Mouse (Mus musculus) G1E (cell line): Measurements from ENCODE around the gene Lpar2. TPM values are rescaled to one million over a fixed set of nuclear protein-coding genes. Genes with fewer than 3 reads are reported as not detected.

Experiments used
- ATAC-seq: 2 replicates; pipeline ENCODE4 v1.8.0; 2016; ENCODE audit warnings: mild to moderate bottlenecking; ENCODE audit not compliant: insufficient number of reproducible peaks, poor library complexity, low FRiP score, severe bottlenecking; ENCODE audit errors: extremely low read depth
- DNase-seq: peaks from one replicate; pipeline ENCODE4 v3.0.0; 2012; ENCODE audit warnings: low spot score
- H3K27me3 ChIP-seq: 2 replicates; pipeline ENCODE4 v1.6.1; 2012; ENCODE audit warnings: mild to moderate bottlenecking, low read length, inconsistent platforms; ENCODE audit not compliant: insufficient read depth
- H3K36me3 ChIP-seq: replicated peaks from 2 replicates; pipeline ENCODE3; 2012; ENCODE audit warnings: mild to moderate bottlenecking, inconsistent platforms
- H3K4me1 ChIP-seq: 2 replicates; pipeline ENCODE4 v1.6.1; 2012; ENCODE audit warnings: low read depth, low read length, inconsistent platforms, mixed read lengths; ENCODE audit not compliant: insufficient read depth
- H3K4me3 ChIP-seq: 2 replicates; pipeline ENCODE4 v1.5.1; 2012; ENCODE audit warnings: low read depth, mild to moderate bottlenecking, inconsistent platforms, low read length, moderate library complexity, mixed read lengths
- H3K9me3 ChIP-seq: replicated peaks from 2 replicates; pipeline ENCODE4 v1.6.1; 2012; ENCODE audit warnings: inconsistent platforms
- CTCF ChIP-seq: IDR thresholded peaks from 2 replicates; pipeline ENCODE4 v1.5.1; 2012; ENCODE audit warnings: low read depth, low read length, inconsistent platforms, mixed read lengths
- GATA1 ChIP-seq: IDR thresholded peaks from 2 replicates; pipeline ENCODE4 v1.6.1; 2012; ENCODE audit warnings: borderline replicate concordance, low read length, inconsistent platforms, mixed read lengths
- GATA2 ChIP-seq: IDR thresholded peaks from 2 replicates; pipeline ENCODE4 v1.6.1; 2012; ENCODE audit warnings: low read depth, low read length, inconsistent platforms, borderline replicate concordance
- POLR2AphosphoS5 ChIP-seq: IDR thresholded peaks from 2 replicates; pipeline ENCODE4 v1.6.1; 2012; ENCODE audit warnings: low read depth, low read length, inconsistent platforms; ENCODE audit not compliant: insufficient replicate concordance
- TAL1 ChIP-seq: conservative IDR thresholded peaks from 2 replicates; pipeline ENCODE4 v1.6.1; 2012; ENCODE audit warnings: low read depth, low read length, inconsistent platforms, mixed read lengths
- polyA plus RNA-seq: library from polyadenylated mRNA; stranded (reverse); fragments of >175 nt; gene quantifications from 2 replicates; pipeline ENCODE4 v1.2.3, GENCODE M21; 2012
- total RNA-seq, 2 experiments: library from RNA; stranded (forward) in 1 of 2; stranded (reverse) in 1 of 2; fragments of 200-1000 nt in 1 of 2; fragments of >200 nt in 1 of 2; fragmentation: Nextera tagmentation in 1 of 2; gene quantifications; 2 replicates each; pipeline ENCODE4 v1.2.3; 2014 to 2017

The Lpar2 gene
- total and polyA plus RNA-seq, 3 experiments = 0.69 to 4.3 (median 1.8) TPM

- ATAC-seq = no peak
These were observed 48.7 kb downstream of the Lpar2 start for GRCm38 (mm10) chr8:69870907-69871306.

GRCm38 (mm10) chr8:69874155-69874554, 51.9 kb downstream of the Lpar2 start:
- ATAC-seq (no peak), DNase-seq (no peak)
- Histone ChIP-seq H3K4me1 (peaks cover 8% of the 10 kb centered on the region; the same call in 1 of the 2 replicates), H3K36me3 (no peaks in the 10 kb centered on the region), H3K4me3 (no peak overlapping the region), H3K9me3 (no peaks in the 10 kb centered on the region), H3K27me3 (peaks cover 29% of the 10 kb centered on the region)
- TF ChIP-seq GATA1 (no peak), CTCF (peak; percentile 82)

More at GRCm38 (mm10) chr8:69870907-69871306, 48.7 kb downstream of the Lpar2 start:
- H3K4me1 ChIP-seq = peaks cover 3% of the 10 kb centered on the region; the same call in 1 of the 2 replicates
- TF ChIP-seq CTCF (no peak), GATA2 (no peak), GATA1 (no peak), POLR2AphosphoS5 (no peak), TAL1 (no peak)
- no peaks in the 10 kb centered on the region for H3K36me3 ChIP-seq
- peaks cover 23% of the 10 kb centered on the region for H3K27me3 ChIP-seq
- no peaks in the 10 kb centered on the region for H3K9me3 ChIP-seq
- no peak overlapping the region for H3K4me3 ChIP-seq
- no peak for DNase-seq

- Histone ChIP-seq H3K36me3 (no peaks in the 10 kb centered on the region), H3K9me3 (peaks cover 2% of the 10 kb centered on the region; the same call in 1 of the 2 replicates), H3K4me1 (peaks cover 8% of the 10 kb centered on the region; the same call in 1 of the 2 replicates), H3K4me3 (no peak overlapping the region), H3K27me3 (peaks cover 30% of the 10 kb centered on the region)
- DNase-seq (no peak), ATAC-seq (no peak)
- TF ChIP-seq CTCF = no peak
- no peak for TF ChIP-seq POLR2AphosphoS5
- TF ChIP-seq GATA2 = no peak
- TF ChIP-seq GATA1 = no peak
- no peak for TF ChIP-seq TAL1
These were observed 52.4 kb downstream of the Lpar2 start for GRCm38 (mm10) chr8:69874654-69875053.

- TF ChIP-seq GATA1 (no peak), GATA2 (no peak), CTCF (no peak), TAL1 (no peak), POLR2AphosphoS5 (no peak)
- no peaks in the 10 kb centered on the region for H3K36me3 ChIP-seq
- DNase-seq = no peak
- no peak for ATAC-seq
- peaks cover 20% of the 10 kb centered on the region; the same call in 1 of the 2 replicates for H3K27me3 ChIP-seq
- H3K4me1 ChIP-seq = peaks cover 8% of the 10 kb centered on the region
- H3K4me3 ChIP-seq = no peak overlapping the region
- H3K9me3 ChIP-seq = peaks cover 16% of the 10 kb centered on the region
These were observed 53.9 kb downstream of the Lpar2 start for GRCm38 (mm10) chr8:69876097-69876496.

GRCm38 (mm10) chr8:69876967-69877366, 54.7 kb downstream of the Lpar2 start:
- DNase-seq (no peak), ATAC-seq (no peak)
- Histone ChIP-seq H3K27me3 (peaks cover 15% of the 10 kb centered on the region; the same call in 1 of the 2 replicates), H3K4me1 (peaks cover 8% of the 10 kb centered on the region), H3K9me3 (peaks cover 25% of the 10 kb centered on the region), H3K4me3 (no peak overlapping the region), H3K36me3 (no peaks in the 10 kb centered on the region)
- no peak for TF ChIP-seq GATA2
- no peak for TF ChIP-seq POLR2AphosphoS5
- no peak for TF ChIP-seq TAL1
- no peak for TF ChIP-seq GATA1
- no peak for TF ChIP-seq CTCF

- TF ChIP-seq CTCF (no peak), GATA2 (no peak), GATA1 (no peak), TAL1 (no peak), POLR2AphosphoS5 (no peak)
- peaks cover 15% of the 10 kb centered on the region; the same call in 1 of the 2 replicates for H3K27me3 ChIP-seq
- peaks cover 29% of the 10 kb centered on the region for H3K9me3 ChIP-seq
- H3K36me3 ChIP-seq = no peaks in the 10 kb centered on the region
- DNase-seq (no peak), ATAC-seq (no peak)
- no peak overlapping the region for H3K4me3 ChIP-seq
- peaks cover 8% of the 10 kb centered on the region for H3K4me1 ChIP-seq
These were observed 55.2 kb downstream of the Lpar2 start for GRCm38 (mm10) chr8:69877396-69877795.

GRCm38 (mm10) chr8:69877992-69878391, 55.8 kb downstream of the Lpar2 start:
- Histone ChIP-seq H3K27me3 (peaks cover 15% of the 10 kb centered on the region; the same call in 1 of the 2 replicates), H3K9me3 (peaks cover 35% of the 10 kb centered on the region), H3K36me3 (no peaks in the 10 kb centered on the region), H3K4me3 (no peak overlapping the region), H3K4me1 (peaks cover 8% of the 10 kb centered on the region)
- no peak for TF ChIP-seq GATA1
- no peak for TF ChIP-seq CTCF
- no peak for TF ChIP-seq GATA2
- DNase-seq = no peak
- ATAC-seq = no peak
